Mouse (Mus musculus) T-helper 2 cell (primary cell): ENCODE measurements around the gene T2.
"Not testable (repeated sequence)": the region's sequence is repeated elsewhere in the genome, so short reads cannot be mapped to it uniquely, and the experiment has no call there.

Experiments used
- in situ Hi-C: fragments of 300-600 bp; cut with MboI, MseI; formaldehyde crosslinking; loops from one replicate; pipeline ENCODE4 v1.15.1; 2025; ENCODE audit warnings: high pct_unique_total_duplicates

The T2 gene

DNA sequence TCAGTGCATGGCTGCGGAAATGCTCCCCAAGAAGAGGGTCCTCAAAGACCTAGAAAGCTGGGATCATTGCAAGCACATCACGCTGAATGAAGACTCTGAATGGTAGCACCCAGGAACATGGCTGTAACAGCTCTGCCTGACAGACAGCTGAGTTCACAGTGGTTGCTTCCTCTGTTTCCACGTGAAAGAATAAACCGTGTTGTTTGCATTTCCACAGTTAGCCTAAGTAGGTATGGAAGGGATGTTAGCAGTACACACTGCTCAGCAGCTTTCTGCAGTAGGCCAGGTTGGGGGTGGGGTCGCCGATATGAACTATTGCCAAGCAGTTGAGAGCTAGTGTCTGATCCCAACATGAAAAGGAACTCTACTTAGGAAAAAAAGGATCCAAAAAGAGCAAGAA, at the start of gene T2:
Gene T2 (plus strand): TSS at position 301 of the 400 bp plus-strand sequence.
- in situ Hi-C loops, result no loop called here

DNA sequence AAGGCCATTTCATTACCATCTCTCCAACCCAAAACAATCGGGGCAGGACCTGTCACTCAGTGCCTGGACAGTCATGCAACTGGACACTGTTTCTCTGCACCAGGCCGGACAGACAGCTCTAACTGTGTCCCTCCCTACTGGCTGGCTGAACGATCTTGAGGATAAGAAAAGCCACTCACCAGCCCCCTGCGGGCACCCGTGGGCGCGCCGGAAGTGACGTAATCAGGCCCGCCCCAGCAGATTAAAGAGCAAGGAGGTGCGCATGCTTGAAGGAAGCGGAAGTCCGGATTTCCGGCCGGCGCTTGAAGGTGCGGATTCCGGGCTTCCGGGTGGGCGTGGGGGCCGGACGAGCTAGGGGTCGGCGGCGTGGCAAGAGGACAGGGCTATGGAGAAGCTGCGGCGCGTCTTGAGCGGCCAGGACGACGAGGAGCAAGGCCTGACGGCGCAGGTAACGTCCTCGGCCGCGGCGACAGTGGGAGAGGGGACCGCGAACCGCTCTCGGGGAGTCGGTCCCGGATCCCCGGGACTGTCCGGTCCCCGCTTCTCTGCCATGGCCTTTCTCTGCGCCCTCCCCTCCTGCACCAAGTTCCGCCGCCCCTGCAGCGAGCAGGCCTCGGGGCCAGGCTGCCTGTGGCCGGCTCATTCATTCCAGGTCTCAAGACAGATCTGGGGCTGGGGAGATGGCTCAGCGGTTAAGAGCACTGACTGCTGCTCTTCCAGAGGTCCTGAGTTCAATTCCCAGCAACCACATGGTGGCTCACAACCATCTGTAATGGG, 44.8 kb upstream of the T2 start, which contains the start of gene Sft2d1:
Gene Sft2d1 (plus strand): TSS at position 265 of the 777 bp plus-strand sequence.
- in situ Hi-C loops, result no loop called here

DNA sequence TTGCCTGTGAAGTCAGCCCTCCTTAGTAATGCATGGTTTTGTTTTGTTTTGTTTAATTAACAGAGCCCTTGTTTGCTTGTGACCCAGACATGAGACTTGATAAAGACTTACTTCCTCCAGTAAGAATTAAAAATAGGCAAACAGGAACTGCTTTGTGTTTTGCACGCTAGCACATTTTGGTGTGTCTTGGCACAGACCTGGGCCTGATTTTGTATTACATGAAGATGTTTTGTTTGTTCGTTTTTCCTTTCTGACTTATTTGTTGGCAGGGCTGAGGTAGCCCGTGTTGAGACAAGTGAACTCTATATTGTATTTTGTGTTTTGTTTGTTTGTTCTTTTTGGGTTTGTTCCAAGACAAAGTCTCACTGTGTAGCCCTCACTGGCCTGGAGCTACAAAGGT, 44.0 kb upstream of the T2 start:
- in situ Hi-C loops, result no loop called here

DNA sequence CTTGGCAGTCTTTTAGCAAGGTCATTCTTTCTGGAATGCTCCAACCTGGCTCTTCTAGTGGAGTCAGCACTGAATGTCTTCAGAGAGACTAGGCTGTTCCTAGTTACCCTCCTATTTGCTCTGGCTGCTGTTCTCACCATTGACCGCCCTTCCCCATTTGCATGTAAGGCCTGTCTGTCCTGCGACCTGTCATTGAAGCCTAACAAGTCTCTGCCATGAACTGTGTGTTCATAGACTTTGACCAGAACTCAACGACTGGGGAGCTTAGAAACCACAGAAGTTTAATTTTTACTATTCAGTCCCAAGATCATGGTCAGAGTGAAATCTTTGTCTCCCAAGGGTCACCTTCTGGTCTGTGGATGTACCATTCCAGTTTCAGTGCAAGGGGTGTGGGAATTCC, 41.8 kb upstream of the T2 start:
- in situ Hi-C loops, result no loop called here

DNA sequence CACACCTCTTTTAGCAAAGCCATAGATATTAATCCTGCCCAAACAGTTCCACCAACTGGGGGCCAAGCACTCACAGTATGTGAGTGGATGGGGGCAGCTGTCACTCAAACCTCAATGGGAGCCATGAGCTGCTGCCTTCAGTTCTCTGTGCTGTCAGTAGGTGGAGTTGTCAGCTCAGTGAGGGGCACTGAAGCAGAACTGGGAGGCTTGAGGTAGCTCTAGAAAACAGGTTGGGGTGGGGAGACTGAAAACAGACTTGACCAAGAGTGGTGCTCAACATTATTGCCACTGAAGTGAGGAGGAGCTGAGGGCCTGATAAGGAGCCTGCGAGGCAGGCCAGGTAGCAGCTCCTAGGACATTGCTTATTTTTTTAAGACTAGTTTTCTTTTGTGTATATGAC, 39.5 kb upstream of the T2 start:
- in situ Hi-C loops, result loop anchor here (5.0 kb wide), 1 partner anchor 51 kb away; no protein-coding TSS in a partner anchor

DNA sequence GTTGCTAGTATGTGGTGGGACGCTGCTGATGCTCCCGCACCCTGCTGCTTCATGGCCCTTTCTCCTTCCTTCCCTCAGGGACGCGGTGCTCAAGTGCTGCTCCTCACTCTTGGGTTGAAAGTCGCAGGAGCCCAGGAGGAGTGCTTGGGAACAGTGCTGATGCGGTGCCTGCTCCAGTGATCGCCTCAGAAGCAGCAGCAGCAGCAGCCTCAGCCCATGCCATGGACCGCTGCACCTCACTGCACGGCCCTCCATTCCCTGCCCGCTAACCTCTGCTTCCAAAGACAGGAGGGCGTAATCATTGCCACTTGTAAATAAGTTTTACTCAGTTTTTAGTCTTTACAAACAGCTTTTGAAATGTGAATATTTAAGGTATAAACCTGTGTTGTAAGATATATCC, 28.9 kb upstream of the T2 start:
- in situ Hi-C loops, result not testable (repeated sequence)

DNA sequence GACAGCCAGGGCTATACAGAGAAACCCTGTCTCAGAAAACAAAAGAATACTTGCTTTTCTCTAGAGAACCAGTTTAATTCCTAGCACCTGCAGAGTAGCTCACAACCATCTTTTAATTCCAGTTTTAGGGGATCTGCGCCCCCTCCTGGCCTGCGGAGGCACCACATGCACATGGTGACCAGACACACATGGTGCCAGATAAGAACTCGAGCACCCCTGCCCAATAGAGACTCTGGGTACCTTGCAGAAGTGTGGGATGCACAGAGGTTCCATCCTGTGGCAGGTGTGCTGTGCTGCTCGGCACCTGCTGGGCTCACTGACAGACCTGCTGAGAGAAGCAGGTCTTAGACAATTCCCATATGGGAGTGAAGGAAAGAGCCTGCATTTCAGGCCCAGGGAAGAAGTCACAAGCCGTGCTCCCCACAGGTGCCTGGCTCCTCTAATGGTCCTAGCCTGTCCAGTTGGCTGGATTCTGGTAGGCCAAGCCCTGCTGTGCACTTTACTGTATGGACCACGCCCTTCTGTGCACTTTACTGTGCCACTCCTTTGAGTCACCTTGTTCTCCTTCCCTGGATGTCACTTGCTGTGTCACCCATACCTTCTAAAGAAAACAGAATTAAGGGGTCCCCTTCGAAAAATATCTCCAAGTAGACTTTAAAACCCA, 27.1 kb upstream of the T2 start:
- in situ Hi-C loops, result no loop called here

DNA sequence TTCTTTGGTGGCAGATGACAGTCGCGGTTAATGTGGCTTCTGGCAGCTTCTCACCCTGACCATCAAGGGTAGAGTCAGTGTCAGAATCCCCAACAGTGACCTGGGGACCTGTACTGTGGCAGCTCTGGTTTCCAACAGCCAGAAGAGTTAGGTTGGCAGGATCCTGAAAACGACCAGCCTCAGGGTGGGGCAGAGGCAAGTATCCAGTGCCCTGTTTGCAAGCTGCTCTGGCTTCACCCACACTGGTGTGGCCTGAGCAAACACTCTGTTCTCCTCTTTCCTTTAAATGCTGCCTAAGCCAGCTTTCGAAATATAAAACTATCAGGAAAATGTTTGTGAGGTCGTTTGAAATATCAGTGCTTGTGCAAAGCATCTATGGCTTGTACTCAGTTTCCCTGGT, 25.2 kb upstream of the T2 start:
- in situ Hi-C loops, result no loop called here

DNA sequence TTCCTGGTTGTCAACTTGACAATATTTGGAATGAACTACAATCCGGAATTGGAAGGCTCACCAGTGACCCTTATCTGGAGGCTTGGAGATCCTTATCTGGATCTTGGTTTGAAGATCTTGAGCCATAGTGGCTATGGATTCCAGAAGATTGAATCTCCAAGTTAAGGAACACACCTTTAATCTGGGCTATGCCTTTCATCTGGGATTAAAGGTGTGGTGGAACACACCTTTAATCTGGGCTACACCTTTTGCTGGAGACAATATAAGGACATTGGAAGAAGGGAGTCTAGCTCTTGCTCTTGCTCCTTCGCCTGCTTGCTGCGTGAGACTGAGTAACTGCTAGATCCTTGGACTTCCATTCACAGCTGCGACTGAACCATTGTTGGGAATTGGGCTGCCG, 18.6 kb upstream of the T2 start, which contains the start of gene Prr18:
Gene Prr18 (plus strand): TSS at position 301 of the 400 bp plus-strand sequence.
- in situ Hi-C loops, result not testable (repeated sequence)

DNA sequence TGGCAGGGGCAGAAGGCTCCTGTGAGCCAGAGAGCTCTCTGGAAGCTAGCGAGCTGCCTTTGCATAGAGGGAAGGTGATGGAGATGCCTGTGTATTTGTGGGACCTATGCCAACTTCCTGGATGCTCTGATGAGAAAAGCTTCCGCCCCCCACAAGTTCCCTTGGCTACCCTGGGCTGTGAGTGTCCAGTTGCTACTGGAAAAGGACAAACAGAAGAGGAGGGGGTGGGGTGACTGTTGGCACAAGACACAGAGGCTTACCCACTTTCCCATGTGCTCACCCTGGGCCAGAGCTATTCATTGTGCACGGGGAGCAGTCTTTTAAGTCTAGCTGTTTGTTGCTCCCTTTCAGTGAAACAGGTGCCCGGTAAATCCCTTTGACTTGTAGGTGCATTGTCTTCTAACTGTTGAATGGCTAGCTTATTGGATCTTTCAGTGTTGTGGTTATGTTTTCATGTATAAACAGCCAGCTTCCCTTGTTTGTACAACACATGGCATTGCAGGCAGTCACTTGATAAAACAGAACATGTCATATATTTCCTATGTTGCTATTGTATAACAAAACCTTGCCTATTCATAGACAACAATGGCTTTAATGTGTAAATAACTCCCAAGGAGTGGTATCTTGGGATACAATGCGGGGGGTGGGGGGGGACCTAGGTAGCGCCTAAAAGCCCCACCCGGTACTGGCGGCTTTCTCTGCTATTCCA, 16.0 kb upstream of the T2 start:
- in situ Hi-C loops, result no loop called here

DNA sequence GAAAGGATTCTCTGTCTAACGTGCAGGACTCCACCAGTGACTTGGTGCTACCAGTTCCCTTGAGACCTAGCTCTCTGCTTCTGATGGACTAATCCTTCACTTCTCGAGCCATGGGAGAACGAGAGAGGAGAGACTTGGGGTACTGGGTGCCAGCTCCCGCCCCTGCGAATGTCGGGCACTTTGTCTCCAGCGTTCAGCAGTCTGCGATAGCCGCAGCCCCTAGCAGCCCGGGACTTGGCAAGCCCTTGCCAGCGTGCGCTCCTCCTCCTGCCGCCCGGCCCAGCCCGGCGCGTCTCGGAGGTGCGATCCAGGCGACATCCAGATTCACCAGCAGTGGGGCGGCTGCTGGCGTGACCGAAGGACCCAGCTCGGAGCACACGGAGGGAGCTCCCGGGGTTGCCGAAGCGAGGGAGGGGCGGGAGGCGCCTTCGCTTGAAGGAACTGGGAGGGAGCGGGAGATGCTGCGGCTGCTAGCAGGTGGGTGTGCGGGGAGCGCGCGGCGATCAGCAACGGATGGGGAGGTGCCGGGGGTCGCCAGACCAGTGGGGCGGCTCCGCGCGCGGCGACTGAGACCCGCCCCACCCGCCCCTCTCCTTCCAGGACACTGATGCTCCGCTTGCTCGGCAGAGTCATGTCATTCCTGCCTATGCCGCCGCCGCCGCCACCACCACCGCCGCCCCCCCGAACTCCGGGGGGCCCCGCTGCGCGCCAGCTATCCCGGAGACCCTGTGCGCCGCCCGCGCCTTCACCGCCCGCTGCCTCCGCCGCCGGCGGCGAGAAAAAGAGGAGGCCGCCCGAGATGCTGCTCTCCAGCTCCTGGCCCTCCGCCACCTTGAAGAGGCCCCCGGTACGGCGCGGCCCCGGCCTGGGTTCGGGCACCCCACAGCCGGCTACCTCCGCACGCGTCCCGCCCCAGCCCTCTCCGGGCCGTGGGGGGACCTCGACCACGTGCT, 15.1 kb upstream of the T2 start:
- in situ Hi-C loops, result no loop called here

DNA sequence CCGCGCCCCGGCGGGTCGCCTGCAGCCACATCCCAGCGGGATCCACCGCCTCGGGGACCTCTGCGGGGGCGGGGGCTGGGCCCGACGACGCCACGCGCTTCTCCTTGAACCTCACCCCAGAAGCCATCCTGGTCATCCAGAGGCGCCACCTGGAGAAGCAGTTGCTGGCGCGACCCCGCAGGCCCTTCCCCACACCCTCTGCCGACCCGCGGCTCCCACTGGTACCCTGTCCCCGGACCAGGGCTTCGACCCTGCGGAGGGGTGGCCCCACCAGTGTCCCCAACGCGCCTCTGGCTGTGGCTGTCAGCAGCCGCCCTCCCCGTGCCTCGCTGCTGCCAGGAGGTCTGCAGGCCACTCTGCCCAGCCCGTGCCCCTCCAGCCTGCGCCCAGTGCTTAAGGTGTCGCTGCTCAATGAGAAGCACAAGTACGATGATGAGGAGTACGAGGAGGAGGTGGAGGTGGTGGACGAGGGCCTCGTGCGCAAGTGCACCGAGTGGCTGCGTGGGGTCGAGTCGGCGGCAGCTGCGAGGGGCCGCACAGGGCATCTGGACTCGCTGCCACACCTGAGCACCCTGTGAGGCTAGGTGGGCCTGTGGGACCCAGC, 14.3 kb upstream of the T2 start:
- in situ Hi-C loops, result no loop called here

DNA sequence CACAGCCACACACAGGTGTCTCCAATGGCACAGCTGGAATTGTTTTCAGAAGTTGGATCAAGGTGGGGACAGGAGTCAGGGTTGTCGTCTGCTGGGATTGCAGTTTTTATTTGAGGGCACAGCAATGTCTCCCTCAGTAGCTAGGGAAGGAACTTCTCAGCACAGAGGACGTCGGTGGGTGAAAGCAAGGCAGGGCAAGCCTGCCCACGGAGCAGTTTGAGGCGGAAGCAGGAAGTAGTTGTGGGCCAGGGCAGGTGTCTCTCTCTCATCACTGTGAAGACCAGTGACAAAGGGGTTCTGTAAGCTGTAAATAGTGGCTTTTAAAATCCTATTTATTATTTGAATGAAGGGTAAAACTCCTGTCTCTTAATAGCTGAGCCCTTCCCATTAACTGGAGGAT, 13.1 kb upstream of the T2 start:
- in situ Hi-C loops, result no loop called here

DNA sequence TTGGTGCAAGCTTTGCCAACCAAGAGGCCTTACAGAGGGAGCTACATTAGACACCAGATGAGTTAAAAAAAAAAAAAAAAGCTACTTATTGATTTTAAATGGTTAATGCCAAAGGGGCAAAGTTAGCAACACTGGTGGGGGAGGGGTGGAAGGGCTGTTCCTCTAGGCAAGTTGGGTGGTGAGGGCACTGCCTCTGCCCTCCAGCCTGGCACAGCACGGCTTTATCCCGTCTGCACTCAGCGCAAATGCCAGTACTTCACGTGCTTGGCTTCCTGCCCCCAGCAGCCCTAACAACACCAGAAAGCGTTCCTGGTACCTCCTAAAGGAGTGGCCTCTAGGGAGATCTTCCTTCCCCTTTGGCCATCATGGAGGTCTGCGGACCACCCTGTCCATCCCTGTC, 12.4 kb upstream of the T2 start:
- in situ Hi-C loops, result no loop called here

DNA sequence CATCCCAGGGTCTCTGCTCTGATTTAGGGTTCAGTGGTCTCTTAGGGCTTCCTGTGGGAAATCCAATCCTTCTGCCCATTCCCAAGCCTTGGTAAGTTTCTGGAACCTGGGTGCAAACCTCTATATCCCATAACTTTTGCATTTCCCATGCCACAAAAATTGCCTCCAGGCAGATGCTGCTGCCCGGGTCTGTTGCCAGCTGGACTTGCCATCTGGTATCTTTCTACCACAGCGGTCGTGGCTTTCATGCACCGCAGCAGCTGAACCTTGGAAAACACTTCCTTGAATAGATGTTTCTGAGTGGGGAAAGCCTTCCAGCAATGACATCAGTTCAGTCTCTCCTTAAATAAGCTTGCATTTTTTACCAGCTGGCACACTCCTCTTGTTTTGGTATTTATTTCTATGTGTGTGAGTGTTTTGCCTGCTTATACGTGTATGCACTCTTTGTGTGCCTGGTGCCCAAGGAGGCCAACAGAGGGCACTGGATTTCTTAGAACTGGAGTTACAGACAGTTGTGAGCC, 8.0 kb upstream of the T2 start:
- in situ Hi-C loops, result no loop called here

DNA sequence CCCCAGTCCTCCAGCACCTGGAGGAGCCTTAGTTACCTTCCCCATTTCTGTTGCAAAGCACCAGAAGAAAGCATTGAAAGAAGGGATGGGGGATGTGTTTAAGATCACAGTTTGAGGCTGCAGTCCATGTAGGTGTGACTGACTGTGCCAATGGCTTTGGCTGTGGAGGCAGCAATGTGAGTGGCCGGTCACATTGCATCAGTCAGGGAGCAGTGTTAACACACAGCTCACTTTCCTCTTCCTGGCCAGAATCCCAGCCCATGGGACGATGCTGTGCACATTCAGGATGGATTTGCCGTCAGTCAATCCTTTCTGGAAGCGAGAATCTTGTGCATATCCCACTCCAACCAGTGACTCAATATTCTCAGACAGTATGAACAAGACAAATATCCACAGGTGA, 6.9 kb upstream of the T2 start:
- in situ Hi-C loops, result no loop called here

DNA sequence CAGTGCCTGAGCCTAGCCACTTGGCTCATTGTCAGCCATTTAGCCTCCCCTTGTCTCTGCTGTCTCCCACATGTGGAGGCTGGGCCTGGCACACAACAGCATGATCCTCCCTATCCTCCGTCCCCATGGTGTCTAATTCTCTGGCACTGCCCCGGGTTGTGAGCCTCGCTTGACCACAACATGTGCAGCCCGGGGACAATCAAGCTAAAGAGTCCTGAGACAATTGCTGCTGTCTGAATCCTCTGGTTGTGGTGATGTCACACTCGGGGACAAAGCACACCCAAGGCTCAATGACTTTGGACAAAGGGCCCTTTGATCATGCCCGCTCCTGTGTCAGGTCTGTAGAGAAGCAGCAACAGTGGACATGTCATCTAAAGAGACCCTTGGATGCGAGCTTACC, 4.7 kb upstream of the T2 start:
- in situ Hi-C loops, result no loop called here

DNA sequence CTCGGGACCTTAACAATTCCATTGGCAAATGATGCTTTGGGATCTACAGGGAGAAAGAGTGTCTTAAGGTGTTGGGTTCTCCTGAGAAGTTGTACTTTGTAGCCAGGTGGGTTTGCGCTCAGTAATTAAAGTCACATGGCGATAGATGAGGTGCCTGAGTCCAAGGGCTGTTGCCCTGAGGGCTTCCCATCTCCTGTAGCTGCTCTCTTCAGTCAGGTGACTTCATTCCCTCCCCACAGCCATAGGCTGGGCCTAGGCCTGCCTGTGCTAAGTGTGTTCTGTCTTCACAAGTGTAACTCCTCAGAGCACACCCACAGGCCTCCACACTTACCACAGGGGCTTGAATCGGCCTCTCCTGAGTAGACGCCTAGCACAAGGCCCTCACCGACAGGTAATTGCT, 1.7 kb downstream of the T2 start:
- in situ Hi-C loops, result no loop called here

DNA sequence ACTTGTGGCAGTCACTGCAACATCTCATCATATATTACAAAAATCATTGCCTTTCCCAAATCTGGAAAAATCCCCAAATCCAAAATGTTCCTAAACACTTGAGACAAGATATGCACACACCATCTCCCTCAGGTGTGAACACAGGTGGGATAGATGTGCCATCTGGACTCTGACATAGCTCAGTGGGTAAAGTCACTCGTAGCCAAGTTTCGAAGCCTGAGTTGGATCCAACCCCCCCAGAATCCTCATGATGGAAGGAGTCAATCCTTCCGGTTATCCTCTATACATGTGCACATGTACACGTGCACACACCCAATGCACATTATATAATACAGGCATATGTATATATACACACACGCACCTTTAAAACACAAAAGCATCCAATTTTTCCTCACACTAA, 5.1 kb downstream of the T2 start:
- in situ Hi-C loops, result no loop called here

DNA sequence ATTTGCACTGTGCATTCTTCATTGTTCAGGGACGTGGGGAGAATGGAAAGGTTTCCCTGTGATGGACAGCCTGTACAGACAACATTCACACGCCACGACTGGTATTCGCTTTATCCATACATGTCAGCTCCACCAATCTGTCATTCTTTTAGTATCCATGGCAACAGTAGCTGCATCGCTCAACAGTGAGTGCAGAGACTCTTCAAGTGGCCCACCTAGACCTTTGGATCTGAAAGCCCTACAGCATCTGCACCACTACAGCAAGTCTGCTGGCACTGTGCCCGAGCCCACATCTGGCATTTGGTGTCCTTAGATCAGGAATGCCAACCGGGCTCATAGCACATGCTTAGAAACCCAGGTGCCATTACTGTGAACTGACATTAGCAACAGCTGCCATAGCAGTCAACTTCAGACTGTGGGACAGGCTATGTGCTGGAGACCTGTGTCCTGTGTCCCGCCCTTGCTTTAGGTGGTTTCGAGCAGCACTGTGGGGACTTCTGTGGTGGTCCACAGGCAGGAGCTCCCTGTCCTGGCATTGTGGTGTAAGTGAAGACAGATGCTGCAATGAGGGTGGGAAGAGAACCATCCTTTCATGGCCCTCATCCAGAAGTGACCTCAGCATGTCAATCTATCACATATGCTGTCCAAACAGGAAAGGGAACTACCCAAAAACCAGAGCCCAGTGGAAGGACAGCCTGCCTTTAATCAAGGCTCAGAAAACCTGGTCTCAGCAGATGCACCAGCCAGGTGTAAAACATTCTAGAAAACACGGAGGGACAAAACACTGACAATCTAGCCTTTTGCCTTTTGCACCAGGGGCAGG, 5.7 kb downstream of the T2 start:
- in situ Hi-C loops, result no loop called here
